Mouse (Mus musculus): ENCODE data around the gene Atp6v0a1.

- TF ChIP-seq CTCF (IDR thresholded peaks at IDR 0.05; ENCODE audit: insufficient read depth, low read depth, low read length), result no peak
- no peak for TF ChIP-seq POLR2A (IDR thresholded peaks at IDR 0.05; ENCODE audit: insufficient read depth, low read depth, low read length)
Measured at GRCm38 (mm10) chr11:101071810-101072428, 62.7 kb downstream of the Atp6v0a1 start.
